Mouse (Mus musculus): ENCODE measurements around the gene Apopt1.

DNA sequence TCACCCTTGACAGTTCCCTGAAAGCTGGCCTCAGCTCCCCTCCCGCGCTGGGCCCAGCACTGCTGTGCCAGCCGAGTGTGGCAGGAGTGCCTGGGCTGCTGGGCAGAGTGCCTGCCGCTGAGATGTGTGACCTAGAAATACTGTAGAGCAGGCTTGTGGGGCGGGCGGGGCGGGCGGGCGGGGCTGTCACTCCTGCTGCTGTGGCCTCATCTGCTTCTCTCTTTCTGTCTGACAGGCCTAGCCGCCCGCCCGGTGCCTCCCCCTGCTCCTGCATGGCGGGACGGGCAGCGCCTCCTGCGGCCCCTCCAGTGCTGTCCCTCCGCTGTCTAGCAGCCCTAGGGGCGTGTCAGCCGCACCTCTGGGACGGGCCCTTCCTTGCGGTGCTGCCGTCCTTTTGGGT lies 81.0 kb downstream of the Apopt1 start:
- TF ChIP-seq CTCF (IDR thresholded peaks at IDR 0.05; ENCODE audit: low read depth, low read length): no peak
- no peak for TF ChIP-seq POLR2A (IDR thresholded peaks at IDR 0.05; ENCODE audit: extremely low read depth, insufficient read depth, low read length)

All from liver, adult 2 months (tissue).